Mouse (Mus musculus) stomach, postnatal 0 days (tissue): ENCODE measurements around the gene Iqca.

Experiments used
- CTCF ChIP-seq: IDR thresholded peaks from 2 replicates; pipeline ENCODE4 v1.5.1; 2016; ENCODE audit warnings: antibody characterized with exemption, low read depth, mild to moderate bottlenecking, moderate library complexity
- EP300 ChIP-seq: optimal IDR thresholded peaks from 2 replicates; pipeline ENCODE3; 2016; ENCODE audit warnings: antibody characterized with exemption

GRCm38 (mm10) chr1:90182521-90182920 lies 29.3 kb upstream of the Iqca start:
- TF ChIP-seq CTCF (no peak), EP300 (no peak)
